Mouse (Mus musculus): ENCODE data around the gene Fgr. TPM values are rescaled to one million over a fixed set of nuclear protein-coding genes. Genes with fewer than 3 reads are reported as not detected.
A peak's percentile ranks its signal among the peaks of the same experiment; 100 is the strongest.
"Not testable (repeated sequence)": the region's sequence is repeated elsewhere in the genome, so short reads cannot be mapped to it uniquely, and the experiment has no call there.

Gene Fgr
- total RNA-seq (2012; rRNA removed) (0.04 TPM in 2 replicates), total RNA-seq (2014; rRNA removed) (0.13 and 0.23 TPM in 2 replicates), polyA plus RNA-seq (2012; ENCODE audit: insufficient read length, low read depth) (0.24 and 0.70 TPM in 2 replicates)

DNA sequence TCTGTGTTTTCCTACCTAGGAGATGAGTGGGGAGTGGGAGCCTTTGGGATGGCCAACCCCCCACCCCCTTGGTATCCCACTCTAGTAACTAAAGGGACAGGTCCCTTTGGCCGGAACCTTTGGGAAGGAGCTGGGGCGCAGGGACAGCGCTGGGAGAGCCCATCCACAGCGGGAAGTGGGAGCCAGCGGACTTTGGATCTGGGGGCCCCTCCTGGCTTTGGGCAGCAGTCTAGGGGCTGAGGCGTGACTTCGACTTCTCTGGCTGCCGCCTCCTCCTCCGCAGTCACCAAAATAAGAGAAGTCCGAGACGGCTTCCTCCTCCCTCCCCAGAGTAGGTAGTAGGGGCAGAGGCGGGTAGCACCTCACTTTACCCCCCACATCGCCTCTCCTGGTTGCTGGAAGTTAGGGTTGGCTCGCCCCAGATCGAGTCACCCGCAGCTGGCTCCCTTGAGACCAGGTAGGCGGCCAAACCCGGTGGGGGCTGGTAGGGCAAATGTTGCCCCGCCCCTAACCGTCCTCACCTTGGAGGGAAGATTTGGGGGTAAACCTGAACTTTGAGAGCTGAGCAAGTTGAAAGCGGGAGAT lies at the start of gene Fgr:
Gene Fgr (plus strand): TSS at position 282 of the 585 bp plus-strand sequence.
- no peak for TF ChIP-seq GABPA (IDR thresholded peaks at IDR 0.05; ENCODE audit: insufficient replicate concordance, low read depth, low read length)
- no peak for TF ChIP-seq TBP (conservative IDR thresholded peaks at IDR 0.05; ENCODE audit: low read depth, low read length)
- no peak for TF ChIP-seq KAT2A (IDR thresholded peaks at IDR 0.05; ENCODE audit: insufficient replicate concordance, low read length)
- no peak for TF ChIP-seq RAD21 (IDR thresholded peaks at IDR 0.05; ENCODE audit: low read depth, low read length)
- no peak for TF ChIP-seq ZNF384 (IDR thresholded peaks at IDR 0.05; ENCODE audit: low read depth, low read length)
- no peak for TF ChIP-seq USF1 (IDR thresholded peaks at IDR 0.05; ENCODE audit: low read depth, low read length)
- dilution Hi-C loops (cut with MboI; ENCODE audit: extremely low pct_ligation_motif_present, extremely low pct_unique_long_range_greater_than_20kb, low sequenced_read_pairs) (no loop called here), in situ Hi-C loops (cut with MboI; ENCODE audit: low pct_ligation_motif_present, low pct_unique_long_range_greater_than_20kb, low sequenced_read_pairs) (no loop called here)
- no peak within 1 kb of the TSS for H3K9ac ChIP-seq (ENCODE audit: insufficient read depth, low read depth)
- H3K4me2 ChIP-seq (ENCODE audit: insufficient read depth, low read depth, poor library complexity, severe bottlenecking), result no peak within 1 kb of the TSS
- H3K27ac ChIP-seq (ENCODE audit: insufficient read depth, low read depth), result no peak within 1 kb of the TSS
- no peaks in the 10 kb centered on the region for H3K79me2 ChIP-seq (replicated peaks; ENCODE audit: control insufficient read depth, extremely low read depth, insufficient read depth, poor library complexity, severe bottlenecking)
- peaks cover 32 to 66% of the 10 kb centered on the region in 2 experiments for H3K4me1 ChIP-seq (ENCODE audit: control insufficient read depth in 1 of 2, insufficient read depth in 2 of 2)
- H3K27me3 ChIP-seq (replicated peaks), result no peaks in the 10 kb centered on the region
- DNase-seq (ENCODE audit: extremely low read depth), result no peak
- no peaks in the 10 kb centered on the region for H3K9me3 ChIP-seq (replicated peaks; ENCODE audit: low read length)
- no peaks in the 10 kb centered on the region for H3K36me3 ChIP-seq (replicated peaks in 1 of 2; ENCODE audit: control insufficient read depth in 1 of 2, insufficient read depth in 1 of 2, low read length in 1 of 2)
- H3K4me3 ChIP-seq (replicated peaks in 1 of 3; ENCODE audit: low read depth in 2 of 3, low read length in 2 of 3, poor library complexity in 1 of 3), result no peak within 1 kb of the TSS

GRCm38 (mm10) chr4:132926520-132926919 lies 47.4 kb upstream of the Fgr start:
- H3K36me3 ChIP-seq (replicated peaks in 1 of 2; ENCODE audit: control insufficient read depth in 1 of 2, insufficient read depth in 1 of 2, low read length in 1 of 2); dilution Hi-C loops (cut with MboI; ENCODE audit: extremely low pct_ligation_motif_present, extremely low pct_unique_long_range_greater_than_20kb, low sequenced_read_pairs); H3K27ac ChIP-seq (ENCODE audit: insufficient read depth, low read depth); H3K9me3 ChIP-seq (replicated peaks; ENCODE audit: low read length); H3K4me2 ChIP-seq (ENCODE audit: insufficient read depth, low read depth, poor library complexity, severe bottlenecking); H3K79me2 ChIP-seq (replicated peaks; ENCODE audit: control insufficient read depth, extremely low read depth, insufficient read depth, poor library complexity, severe bottlenecking); H3K9ac ChIP-seq (ENCODE audit: insufficient read depth, low read depth); DNase-seq (ENCODE audit: extremely low read depth); H3K4me3 ChIP-seq (replicated peaks in 1 of 3; ENCODE audit: low read depth in 2 of 3, low read length in 2 of 3, poor library complexity in 1 of 3): not testable (repeated sequence)
- Histone ChIP-seq H3K27me3 (replicated peaks) (peaks cover 17% of the 10 kb centered on the region), H3K4me1 (ENCODE audit: control insufficient read depth in 1 of 2, insufficient read depth in 2 of 2) (peaks cover 0 to 13% of the 10 kb centered on the region in 2 experiments; a peak in 2 of 4 replicates)
- in situ Hi-C loops (cut with MboI; ENCODE audit: low pct_ligation_motif_present, low pct_unique_long_range_greater_than_20kb, low sequenced_read_pairs), result loop anchor here (5.0 kb wide), 1 partner anchor 99 kb away; no protein-coding TSS in a partner anchor
- peak; percentile 70 for TF ChIP-seq TBP (conservative IDR thresholded peaks at IDR 0.05; ENCODE audit: low read depth, low read length)

- no peaks in the 10 kb centered on the region for H3K9me3 ChIP-seq (replicated peaks; ENCODE audit: low read length)
- no peak overlapping the region for H3K9ac ChIP-seq (ENCODE audit: insufficient read depth, low read depth)
- DNase-seq (ENCODE audit: extremely low read depth), result peak; percentile 79
- H3K27me3 ChIP-seq (replicated peaks), result peaks cover 6% of the 10 kb centered on the region
- dilution Hi-C loops (cut with MboI; ENCODE audit: extremely low pct_ligation_motif_present, extremely low pct_unique_long_range_greater_than_20kb, low sequenced_read_pairs), result no loop called here
- H3K79me2 ChIP-seq (replicated peaks; ENCODE audit: control insufficient read depth, extremely low read depth, insufficient read depth, poor library complexity, severe bottlenecking), result no peaks in the 10 kb centered on the region
- no peak overlapping the region for H3K4me3 ChIP-seq (replicated peaks in 1 of 3; ENCODE audit: low read depth in 2 of 3, low read length in 2 of 3, poor library complexity in 1 of 3)
- peaks cover 0 to 13% of the 10 kb centered on the region in 2 experiments; a peak in 3 of 4 replicates for H3K4me1 ChIP-seq (ENCODE audit: control insufficient read depth in 1 of 2, insufficient read depth in 2 of 2)
- no peak overlapping the region for H3K4me2 ChIP-seq (ENCODE audit: insufficient read depth, low read depth, poor library complexity, severe bottlenecking)
- no peaks in the 10 kb centered on the region for H3K36me3 ChIP-seq (replicated peaks in 1 of 2; ENCODE audit: control insufficient read depth in 1 of 2, insufficient read depth in 1 of 2, low read length in 1 of 2)
- H3K27ac ChIP-seq (ENCODE audit: insufficient read depth, low read depth), result no peak overlapping the region
- in situ Hi-C loops (cut with MboI; ENCODE audit: low pct_ligation_motif_present, low pct_unique_long_range_greater_than_20kb, low sequenced_read_pairs), result no loop called here
- TF ChIP-seq POLR2AphosphoS2 (IDR thresholded peaks at IDR 0.05; ENCODE audit: low read depth, low read length), result no peak
- no peak for TF ChIP-seq IRF4 (IDR thresholded peaks at IDR 0.05; ENCODE audit: low read depth, low read length)
- no peak for TF ChIP-seq USF1 (IDR thresholded peaks at IDR 0.05; ENCODE audit: low read depth, low read length)
- TF ChIP-seq KAT2A (IDR thresholded peaks at IDR 0.05; ENCODE audit: insufficient replicate concordance, low read length), result no peak
- TF ChIP-seq CTCF (conservative IDR thresholded peaks at IDR 0.05 in 1 of 2, IDR thresholded peaks at IDR 0.05 in 1 of 2; ENCODE audit: low read depth in 2 of 2, low read length in 2 of 2), result peak; percentile 75 to 90
- peak; percentile 12; the same call in 1 of the 2 replicates for TF ChIP-seq ZNF384 (IDR thresholded peaks at IDR 0.05; ENCODE audit: low read depth, low read length)
- TF ChIP-seq CHD1 (IDR thresholded peaks at IDR 0.05; ENCODE audit: low read depth, low read length), result no peak
- TF ChIP-seq ETS1 (conservative IDR thresholded peaks at IDR 0.05; ENCODE audit: low read depth, low read length), result no peak
- TF ChIP-seq MYC (IDR thresholded peaks at IDR 0.05; ENCODE audit: low read depth, low read length), result peak; percentile 35; the same call in 1 of the 2 replicates
- 0 out of 2 replicates have a peak, but pooled peaks have one; percentile 6 for TF ChIP-seq ELF1 (IDR thresholded peaks at IDR 0.05; ENCODE audit: low read depth, low read length)
- TF ChIP-seq UBTF (IDR thresholded peaks at IDR 0.05; ENCODE audit: low read depth, low read length), result no peak
- TF ChIP-seq MXI1 (IDR thresholded peaks at IDR 0.05; ENCODE audit: low read depth, low read length), result no peak
- TF ChIP-seq TCF12 (IDR thresholded peaks at IDR 0.05; ENCODE audit: low read depth, low read length), result no peak
- no peak for TF ChIP-seq HCFC1 (IDR thresholded peaks at IDR 0.05; ENCODE audit: low read depth, low read length)
- TF ChIP-seq TBP (conservative IDR thresholded peaks at IDR 0.05; ENCODE audit: low read depth, low read length), result no peak
- no peak for TF ChIP-seq USF2 (conservative IDR thresholded peaks at IDR 0.05; ENCODE audit: low read depth, low read length)
- TF ChIP-seq MEF2A (IDR thresholded peaks at IDR 0.05; ENCODE audit: borderline replicate concordance, low read depth, low read length), result no peak
- TF ChIP-seq NRF1 (IDR thresholded peaks at IDR 0.05; ENCODE audit: low read depth, low read length), result no peak
- no peak for TF ChIP-seq POLR2A (IDR thresholded peaks at IDR 0.05; ENCODE audit: low read depth, low read length)
- TF ChIP-seq ZC3H11A (IDR thresholded peaks at IDR 0.05; ENCODE audit: low read depth, low read length), result no peak
- no peak for TF ChIP-seq JUN (IDR thresholded peaks at IDR 0.05; ENCODE audit: insufficient read depth, low read depth, low read length)
- TF ChIP-seq GABPA (IDR thresholded peaks at IDR 0.05; ENCODE audit: insufficient replicate concordance, low read depth, low read length), result no peak
These were observed 43.1 kb upstream of the Fgr start for GRCm38 (mm10) chr4:132930784-132931183.
